Mouse (Mus musculus): ENCODE data around the gene Gm20696.

The Gm20696 gene

DNA sequence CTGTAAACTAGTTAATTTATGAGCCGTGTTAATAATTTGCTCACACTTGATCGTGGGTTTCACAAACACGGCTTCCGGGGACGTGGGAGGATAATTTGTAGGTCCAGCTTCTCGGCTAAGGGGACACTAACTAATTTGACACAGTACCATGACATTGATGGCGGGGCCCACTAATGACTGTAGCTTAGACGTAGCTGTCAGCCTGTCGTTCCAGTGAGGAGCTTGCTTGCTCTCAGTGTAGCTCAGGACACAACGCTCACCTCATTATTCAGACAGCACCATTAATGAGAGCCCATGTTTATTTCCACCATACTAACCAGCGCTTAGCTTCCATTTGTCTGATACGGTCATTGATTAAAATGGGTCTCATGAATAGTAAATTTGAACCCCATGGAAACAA lies 356.1 kb downstream of the Gm20696 start:
- DNase-seq: no peak

DNA sequence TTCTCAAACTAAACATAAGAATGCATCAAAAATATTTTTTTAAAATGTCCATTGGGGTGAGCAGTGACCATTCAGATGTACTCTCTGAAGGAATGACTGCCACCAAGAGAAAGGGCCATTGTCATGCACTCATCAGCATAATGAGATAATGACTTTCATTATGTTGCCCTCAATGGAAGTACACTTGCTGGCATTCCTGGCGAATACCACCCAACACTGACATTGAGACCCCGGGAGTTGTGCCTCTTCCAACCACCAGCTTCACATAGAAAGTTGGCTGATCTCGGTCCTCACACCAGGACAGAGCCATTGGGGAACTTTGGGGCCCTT lies 356.5 kb downstream of the Gm20696 start:
- no peak for DNase-seq

DNA sequence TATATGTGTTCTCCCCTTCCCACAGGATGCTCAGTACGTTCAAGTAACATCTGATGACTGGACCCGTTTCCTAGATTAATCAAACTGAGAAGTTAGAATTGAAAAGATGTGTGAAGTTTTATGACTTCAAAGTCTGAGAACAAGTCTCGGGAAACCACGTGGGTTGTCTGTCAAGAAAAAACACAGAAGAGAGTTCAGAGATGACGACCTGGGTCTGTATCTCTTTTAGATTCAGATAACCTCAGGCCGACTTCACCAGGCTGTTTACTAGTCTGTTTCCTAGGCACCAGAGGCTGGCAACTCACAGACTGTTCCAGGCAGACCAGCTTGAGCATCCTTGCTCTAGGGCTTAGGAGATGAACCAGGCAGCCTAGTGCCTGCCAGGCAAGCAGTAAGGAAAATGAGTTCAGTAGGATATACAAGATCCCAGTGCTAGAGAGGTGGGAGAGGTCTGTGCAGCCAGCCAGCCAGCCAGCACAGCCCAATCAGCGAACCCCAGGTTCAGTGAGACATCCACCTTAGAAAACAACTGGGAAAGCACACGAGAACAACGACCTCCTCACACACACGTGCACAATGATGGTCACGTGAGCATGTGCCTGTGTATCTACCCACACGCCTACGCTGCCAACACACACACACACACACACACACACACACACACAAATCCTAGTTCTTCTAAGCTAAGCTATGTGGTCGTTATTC lies 357.0 kb downstream of the Gm20696 start:
- no peak for DNase-seq

DNA sequence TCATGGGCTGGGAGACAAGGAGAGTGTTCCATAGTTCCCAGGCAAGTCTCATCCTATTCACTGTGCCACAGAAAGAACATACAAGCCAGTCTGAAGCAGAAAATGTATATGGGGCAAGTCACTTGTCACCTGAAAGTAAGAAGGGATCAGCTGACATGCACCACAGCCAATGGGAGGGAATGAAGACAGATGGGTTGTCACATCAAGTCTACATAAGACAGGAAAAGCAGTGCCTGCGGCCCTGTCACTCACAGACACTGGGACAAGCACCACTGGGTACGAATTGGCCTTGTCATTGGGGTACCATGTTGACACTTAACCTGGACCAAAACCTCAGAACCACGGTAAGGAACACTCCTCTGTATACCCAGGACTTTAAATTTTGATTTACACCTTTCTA lies 360.8 kb downstream of the Gm20696 start:
- no peak for DNase-seq

DNA sequence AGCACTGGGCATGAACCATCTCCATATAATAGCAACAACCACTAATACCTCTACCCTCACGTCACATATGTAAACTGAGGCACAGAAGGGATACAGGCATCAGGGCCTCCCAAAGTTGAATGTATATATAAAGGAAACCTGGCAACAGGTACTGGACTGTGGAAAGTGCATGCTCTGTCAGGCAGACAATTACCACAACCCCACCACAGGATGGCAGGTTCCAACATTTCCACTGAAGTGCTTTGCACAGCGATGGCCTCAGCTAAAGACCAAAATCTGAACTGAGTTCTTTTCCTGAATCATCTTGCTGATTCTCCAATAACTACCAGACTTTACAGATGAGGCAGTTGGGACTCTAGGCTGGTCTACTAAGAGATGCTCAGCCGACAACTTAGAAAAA lies 361.4 kb downstream of the Gm20696 start:
- DNase-seq: no peak

DNA sequence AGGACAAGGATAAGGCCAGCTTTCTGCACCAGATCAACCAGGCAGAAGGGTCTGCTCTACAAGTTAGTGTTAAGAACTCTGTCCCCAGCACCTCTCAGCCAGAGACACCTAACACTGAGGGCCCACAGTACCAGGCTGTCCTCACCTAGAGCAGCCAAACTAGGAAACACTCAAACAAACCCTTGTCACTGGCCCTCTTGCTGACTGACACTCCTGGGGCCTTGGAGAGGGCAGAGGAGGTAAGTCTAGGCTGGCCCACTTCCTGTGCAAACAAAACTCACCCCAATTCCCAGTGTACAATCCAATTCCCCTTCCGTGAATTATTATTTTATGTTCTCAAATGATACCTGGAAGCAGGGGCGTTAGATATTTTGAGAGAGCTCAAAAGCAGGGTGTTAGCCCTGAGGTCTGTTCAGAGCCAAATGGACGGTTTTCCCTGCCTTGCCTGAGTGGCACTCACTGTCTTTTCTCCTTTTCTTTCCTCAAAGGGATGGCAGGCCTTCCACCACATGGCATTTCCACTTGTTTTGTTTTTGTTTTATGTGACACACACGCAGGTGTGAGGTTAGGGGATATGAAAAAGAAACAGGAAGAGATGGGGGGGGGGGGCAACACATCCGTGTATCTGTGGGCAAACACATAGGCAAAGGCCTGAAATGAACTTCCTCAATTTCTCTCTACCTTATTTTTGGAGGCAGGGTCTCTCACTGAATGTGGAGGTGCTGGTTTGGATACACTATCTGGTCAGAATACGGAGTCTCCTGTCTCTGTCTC lies 363.7 kb downstream of the Gm20696 start:
- DNase-seq: no peak

DNA sequence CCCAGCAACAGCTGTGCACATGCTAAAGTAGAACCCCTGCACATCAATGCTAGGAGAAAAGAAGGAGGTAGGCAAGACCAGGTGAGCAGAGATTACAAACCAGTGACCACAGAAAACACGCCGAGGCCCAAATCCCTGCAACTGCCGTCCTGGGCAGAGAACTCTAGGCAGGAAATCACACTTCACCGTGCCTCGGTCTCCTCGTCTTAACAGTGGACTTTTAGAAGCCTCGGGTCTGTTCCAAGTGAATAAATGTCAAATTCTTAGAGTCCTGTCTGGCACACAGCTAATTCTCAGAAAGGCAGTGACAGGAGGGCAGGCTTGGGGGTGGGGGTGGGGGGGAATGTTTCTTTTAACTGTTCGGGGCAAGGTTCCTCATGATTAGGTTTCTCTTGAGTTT lies 364.7 kb downstream of the Gm20696 start:
- no peak for DNase-seq

DNA sequence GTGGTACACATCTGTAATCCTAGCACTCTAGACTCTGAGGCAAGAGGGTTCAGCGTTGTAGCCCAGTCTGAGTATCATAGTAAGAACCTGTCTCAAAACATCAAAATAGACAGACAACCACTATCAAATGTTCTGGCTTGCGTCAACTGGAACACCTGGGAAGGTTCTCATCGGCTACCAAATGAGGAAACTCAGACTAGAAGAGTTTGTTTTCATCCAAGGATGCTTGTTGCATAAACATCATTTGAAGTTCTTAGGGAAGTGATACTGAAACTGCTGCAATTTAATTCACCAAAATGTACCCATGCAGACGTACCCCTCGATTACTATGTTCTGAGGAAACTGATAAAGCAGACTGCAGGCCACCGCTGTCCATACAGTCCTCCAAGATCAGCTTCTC lies 366.4 kb downstream of the Gm20696 start:
- DNase-seq: no peak

DNA sequence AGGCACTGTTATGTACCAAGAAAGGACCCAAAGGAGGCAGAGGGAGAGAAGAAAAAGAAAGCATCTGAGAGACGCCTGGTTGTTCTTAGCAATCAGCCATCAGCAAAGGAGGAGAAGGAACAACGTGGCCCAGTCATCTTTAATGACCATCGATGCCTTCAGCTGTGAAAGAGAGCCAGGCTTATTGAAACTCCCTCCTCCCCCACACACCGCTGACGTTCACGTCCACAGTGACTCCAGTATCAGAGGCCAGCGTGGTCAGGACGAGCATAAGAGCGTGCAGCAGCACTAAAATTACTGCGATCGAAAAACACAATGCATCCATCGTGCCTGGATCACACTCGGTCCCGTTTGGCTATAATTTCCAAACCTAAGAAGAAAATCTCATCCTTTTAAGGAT lies 367.4 kb downstream of the Gm20696 start:
- no peak for DNase-seq

DNA sequence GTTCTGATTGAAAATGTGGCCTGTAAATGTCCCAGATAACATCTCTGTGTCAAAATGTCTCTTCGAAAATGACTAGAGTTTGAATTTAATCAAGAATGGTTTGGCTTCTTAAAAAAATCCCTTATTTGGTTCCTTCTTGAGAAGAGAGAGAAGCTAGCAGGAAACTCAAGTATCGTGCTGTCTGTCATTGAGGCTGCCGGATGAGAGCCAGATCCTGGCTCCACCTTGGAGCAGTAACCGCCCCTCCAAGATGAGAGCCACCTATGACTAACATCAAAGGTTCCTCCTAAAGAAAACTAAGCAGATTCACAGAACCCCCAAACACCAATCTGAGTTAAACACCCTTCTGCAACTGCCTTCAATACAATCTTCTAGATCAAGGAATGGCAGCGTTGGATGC lies 369.1 kb downstream of the Gm20696 start:
- no peak for DNase-seq

DNA sequence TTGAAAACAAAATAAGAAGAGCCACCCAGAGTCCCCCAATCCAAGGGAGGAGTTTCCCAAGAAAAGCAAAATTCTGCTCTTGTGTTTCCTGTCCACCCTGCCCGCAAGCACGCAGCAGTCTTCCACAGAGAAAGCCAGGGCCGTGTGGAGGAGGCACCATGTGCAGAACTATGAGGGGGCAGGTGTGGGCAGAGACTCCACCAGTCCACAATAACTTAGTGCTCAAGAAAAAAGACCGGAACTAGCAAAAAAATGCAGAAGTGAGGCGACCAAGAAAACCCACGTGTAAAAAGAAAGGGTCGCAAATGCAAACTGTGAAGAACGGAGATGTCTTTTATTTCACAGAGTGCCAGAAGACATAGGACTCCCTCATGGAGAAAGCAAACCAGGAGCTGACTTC lies 371.1 kb downstream of the Gm20696 start:
- no peak for DNase-seq

DNA sequence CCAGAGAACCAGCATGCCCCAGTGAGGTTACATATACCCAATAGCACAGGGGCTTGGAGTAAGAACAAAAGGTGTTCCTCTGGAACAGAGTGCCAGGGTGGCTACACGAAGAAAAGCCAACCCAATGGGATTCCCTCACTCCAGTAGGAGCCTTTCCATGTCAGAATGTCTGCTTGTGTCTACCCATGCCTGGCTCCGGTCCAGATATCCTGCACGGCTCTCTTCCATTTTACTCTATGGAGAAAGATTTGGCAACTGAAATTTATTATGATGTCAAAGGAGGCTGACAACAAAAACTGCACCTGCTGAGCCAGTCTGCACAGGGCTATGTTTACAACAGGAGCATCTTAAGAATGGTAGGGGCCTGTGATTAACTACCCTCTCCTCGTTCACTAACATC lies 377.4 kb downstream of the Gm20696 start:
- peak; percentile 27 to 69 for DNase-seq

DNA sequence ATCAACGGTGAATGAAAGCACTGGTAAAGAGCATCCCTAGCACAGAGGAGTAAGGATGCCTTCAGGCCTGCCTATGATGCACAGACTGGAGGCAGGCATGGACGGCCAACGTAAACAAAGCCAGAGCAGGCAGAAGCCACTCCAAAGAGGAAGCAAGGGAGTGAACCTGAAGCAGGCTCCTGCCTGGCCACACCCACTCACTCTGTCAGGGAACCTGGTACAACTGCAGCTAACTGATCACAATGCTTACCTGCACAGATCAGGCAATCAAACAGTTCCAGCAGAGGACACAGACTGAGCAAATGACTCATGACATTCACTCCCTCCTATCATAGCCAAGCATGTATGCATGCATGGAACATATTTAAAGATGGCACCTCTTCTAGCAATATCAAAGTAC lies 381.6 kb downstream of the Gm20696 start:
- DNase-seq: no peak

DNA sequence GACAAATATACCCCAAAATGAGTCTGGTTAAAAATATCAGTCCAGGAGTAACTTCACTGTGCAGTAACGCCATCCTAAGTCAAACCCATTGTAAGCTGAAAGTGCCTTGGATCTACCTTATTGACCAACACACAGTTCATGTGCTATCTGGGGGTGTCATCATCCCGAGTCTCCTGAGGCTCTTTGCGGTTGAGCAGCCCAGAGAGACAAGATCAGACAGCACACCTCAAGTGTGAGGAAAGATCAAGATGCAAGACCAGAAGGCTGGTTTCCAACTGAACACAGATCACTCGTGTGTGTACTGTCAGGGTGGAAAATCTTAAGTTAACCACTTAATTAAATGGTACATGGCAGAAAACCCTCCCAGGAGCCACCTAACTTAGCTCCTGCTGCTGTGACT lies 382.6 kb downstream of the Gm20696 start:
- DNase-seq: no peak

DNA sequence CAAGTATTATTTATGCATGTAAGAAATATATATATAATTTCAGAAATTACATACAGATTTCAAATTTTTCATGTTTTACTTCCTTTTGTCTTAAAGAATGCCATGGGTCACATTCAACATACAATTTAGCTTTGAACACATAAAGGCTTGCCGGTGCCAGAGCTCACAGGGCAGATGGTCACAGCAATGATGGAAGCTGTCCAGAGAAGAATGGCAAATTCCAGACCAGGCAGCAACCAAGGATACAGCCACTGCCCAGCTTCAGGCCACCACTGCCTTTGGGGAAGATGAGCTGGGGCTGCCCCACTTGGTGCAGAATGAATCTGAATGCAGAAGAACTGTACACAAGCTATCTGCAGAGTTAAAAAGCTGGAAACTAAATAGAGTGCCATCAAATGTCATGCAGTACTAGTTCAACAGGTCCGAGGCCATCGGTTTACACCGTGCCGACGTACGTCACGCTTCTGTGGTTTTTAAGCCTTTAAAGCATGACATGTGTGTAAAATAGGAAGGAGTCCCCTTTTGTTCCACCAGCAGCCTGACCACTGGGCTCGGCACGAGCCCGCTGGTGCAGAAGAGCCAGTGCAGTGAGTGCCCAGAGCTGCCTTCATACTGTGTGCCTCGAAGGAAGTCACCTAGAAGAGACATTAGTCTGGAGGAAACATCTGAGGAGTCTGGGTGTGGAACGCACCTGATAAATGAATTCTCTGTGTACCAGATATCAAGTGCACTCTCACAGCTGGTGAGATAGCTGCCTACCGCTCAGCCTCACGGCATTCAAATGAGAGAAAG lies 383.5 kb downstream of the Gm20696 start:
- DNase-seq: peak in 1 of 2 experiments; percentile 17

DNA sequence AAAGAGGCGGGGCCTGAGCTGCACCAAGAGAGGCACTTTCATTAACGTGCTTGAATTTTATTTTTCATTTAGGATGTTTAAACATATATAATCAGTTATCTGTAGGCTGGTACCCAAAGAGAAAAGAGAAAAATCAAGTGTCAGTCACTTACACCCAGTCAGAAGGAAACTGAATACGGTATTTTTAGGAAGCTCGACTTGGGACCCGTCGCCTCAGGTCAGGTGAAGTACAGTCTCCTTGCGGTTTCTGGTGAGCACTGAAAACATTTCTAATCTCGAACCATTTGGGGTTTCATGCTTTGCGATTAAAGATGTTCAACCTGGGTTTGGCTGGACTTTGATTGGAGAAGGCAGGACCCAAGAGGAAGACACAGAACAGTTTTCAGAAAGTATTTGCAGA lies 385.2 kb downstream of the Gm20696 start:
- no peak for DNase-seq

DNA sequence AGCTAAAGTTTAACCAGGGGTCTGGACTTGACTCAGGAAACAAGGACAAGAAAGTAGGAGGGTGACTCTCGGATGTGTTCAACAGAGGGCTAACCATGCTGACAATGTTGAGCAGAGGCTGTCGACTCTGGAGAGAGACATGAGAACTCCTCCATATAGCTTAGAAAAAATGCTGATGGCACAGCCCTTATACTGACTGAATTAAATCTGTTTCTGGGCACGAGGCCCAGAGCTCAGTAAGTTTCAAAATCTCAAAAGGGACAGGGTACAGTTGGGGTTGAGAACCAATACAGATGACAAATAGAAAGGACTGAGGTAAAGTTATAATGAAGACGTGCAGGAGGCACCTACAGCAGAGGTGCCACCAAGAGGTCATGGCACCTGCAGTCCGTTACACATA lies 386.0 kb downstream of the Gm20696 start:
- no peak for DNase-seq

DNA sequence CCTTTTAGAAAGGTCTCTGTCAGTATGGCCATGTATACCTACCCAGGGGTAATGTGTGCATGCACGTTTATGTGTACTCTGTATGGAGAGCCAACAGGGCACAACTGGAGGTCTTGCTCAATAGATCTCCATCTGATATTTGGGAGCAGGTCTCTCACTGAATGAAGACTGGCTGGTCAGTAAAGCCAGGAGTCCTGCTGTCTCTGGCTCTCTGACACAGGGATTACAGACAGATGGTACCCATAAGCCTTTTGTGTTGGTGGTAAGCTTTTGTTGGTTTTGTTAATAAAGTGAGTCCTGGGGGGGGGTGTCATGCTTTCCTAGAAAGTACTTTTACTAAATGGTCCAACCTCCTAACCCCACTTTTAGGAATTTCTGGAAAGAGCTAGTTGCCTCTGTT lies 389.3 kb downstream of the Gm20696 start:
- DNase-seq: no peak

DNA sequence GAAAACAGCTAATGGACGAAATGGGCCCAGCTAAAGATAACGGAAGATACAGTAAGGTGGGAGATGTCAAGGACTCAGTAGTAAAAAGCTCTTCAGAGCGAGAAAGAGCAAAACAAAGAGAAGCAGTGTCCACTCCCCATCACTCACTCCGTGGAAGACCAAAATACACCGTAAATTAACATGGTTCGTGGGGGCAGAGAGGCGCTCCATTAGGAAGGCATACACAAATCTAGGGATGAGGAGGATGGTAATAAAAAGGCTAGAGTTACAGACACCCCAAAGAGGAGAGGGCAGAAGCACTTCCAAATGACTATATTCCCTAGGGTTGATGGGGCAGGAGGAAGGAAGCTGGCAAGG lies 390.3 kb downstream of the Gm20696 start:
- DNase-seq: no peak

DNA sequence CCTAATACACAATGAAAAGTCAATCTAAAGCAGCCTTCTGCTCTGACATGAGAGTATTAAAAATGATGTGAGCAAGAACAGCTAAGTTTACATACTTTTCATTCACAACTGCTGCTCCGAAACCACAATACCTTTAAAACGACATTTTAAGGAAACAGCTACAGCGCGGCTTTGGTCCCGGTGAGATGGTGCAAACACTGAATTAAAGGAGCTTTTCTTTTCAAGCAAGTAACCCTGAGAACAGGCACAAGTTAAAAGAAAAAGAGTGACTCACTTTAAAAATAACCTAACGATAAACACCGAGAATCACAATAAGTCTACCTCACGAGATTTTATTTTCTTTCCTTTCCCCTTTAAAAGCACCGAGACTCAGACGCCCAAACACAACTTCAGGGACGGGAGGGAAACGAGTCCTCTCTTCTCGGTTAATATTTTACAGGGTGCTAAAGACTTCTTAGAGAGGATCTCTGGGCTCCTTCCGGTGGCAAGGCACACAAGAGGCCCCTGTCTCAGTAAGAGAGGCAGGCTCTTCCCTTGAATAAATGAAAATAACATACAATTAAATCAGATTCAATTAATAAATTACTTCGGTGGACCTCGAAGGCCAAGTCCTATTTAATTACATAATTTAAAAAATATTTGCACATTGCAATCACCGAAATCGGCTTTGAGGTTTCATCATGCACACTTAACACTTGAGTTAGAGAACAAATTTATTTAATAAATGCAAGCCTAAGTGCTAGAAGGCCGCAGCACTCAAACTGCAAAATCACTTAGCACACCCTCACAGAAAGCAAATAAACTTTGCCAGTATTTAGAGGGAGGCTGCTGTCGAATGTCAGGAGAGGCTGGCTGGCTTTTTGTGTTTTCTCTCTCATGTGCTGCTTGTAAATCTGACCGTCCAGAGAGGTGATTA lies 391.0 kb downstream of the Gm20696 start:
- DNase-seq: no peak

DNA sequence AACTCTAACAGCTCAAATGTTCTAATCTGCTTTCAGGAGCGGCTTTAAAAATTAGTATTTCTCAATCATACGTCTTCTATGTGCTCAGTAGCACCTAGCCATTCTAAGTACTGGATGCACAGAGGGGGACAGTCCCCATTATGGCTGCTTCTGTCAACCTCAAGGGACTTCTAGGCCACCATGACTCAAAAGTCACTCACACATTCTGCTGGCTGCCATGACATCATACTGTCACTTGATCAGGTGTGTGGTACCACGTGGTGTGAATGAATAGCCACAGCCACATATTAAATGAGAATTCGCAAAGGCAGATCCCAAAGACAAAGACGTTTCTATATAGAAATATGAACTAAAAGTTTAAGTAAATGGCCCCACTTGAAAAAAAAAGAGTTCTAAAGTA lies 391.9 kb downstream of the Gm20696 start:
- DNase-seq: no peak

DNA sequence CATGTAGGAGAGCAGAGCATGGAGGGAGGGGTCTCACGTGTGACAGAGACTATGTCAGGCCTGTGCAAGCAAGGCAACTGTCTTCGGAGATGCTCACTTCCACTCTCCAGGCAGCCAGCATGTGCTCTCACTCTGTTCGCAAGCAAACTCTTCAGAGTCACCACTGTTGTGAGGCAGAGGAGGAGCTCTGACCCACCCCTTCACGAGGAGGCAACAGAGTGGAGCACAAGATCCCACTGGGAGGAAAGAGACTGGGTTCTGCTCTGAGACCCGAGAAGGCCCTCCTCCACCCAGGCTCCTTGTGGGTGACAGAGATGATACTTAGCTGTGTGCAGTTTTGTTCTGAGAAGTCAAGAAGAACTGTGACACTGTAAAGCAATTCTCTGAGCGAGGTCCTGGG lies 392.4 kb downstream of the Gm20696 start:
- no peak for DNase-seq

DNA sequence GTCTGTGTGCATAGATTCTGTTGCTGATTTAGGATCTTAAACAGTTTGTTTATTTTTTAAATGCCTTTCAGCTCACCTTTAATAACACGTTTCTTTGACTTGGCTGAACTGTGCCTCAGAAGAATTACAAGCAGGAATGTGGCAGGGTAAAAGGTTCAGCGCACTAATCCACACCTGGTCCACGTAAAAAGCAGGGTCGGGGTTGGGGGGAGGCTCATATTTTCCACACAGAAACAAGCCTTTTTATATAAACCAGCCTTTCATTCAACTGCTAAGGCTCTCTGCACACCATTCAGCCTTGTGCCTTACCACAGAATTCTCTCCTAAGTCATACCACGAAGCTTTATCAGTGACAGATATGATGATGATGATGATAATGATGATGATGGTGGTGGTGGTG lies 393.4 kb downstream of the Gm20696 start:
- no peak for DNase-seq
